Mouse (Mus musculus) forebrain, embryonic 11.5 days (tissue): ENCODE results near the gene Ccdc12. TPM values are rescaled to one million over a fixed set of nuclear protein-coding genes. Genes with fewer than 3 reads are reported as not detected.

Experiments
- ATAC-seq: fragments of 200-750 bp; cut with Nextera tagmentation; replicated peaks from 2 replicates; pipeline ENCODE4 v1.8.0; 2017; ENCODE audit warnings: moderate TSS enrichment; ENCODE audit not compliant: low FRiP score
- DNase-seq: peaks from one replicate; pipeline ENCODE4 v3.0.0-alpha.2; 2017; ENCODE audit warnings: low spot score
- H3K27ac ChIP-seq: fragments of 300-500 bp; sonication (generic); 2 replicates; pipeline ENCODE4 v1.5.1; 2014; ENCODE audit warnings: low read depth, low read length
- H3K27me3 ChIP-seq: fragments of 300-500 bp; sonication (generic); 2 replicates; pipeline ENCODE4 v1.6.1; 2014; ENCODE audit warnings: mild to moderate bottlenecking, low read length, mixed read lengths; ENCODE audit not compliant: control insufficient read depth, insufficient read depth
- H3K36me3 ChIP-seq: fragments of 300-500 bp; sonication (generic); 2 replicates; pipeline ENCODE4 v1.6.1; 2014; ENCODE audit warnings: mild to moderate bottlenecking, low read length, moderate library complexity, mixed read lengths; ENCODE audit not compliant: control insufficient read depth, insufficient read depth
- H3K4me1 ChIP-seq: fragments of 300-500 bp; sonication (generic); replicated peaks from 2 replicates; pipeline ENCODE4 v1.6.1; 2014; ENCODE audit warnings: low read length, mixed read lengths; ENCODE audit not compliant: control insufficient read depth, insufficient read depth
- H3K4me2 ChIP-seq: fragments of 300-500 bp; sonication (generic); 2 replicates; pipeline ENCODE4 v1.6.1; 2014; ENCODE audit warnings: low read depth, mild to moderate bottlenecking, low read length, moderate library complexity, mixed read lengths; ENCODE audit not compliant: severe bottlenecking
- H3K4me3 ChIP-seq: fragments of 300-500 bp; sonication (generic); 2 replicates; pipeline ENCODE4 v1.5.1; 2014; ENCODE audit warnings: low read depth, low read length
- H3K9ac ChIP-seq: fragments of 300-500 bp; sonication (generic); 2 replicates; pipeline ENCODE4 v1.6.1; 2014; ENCODE audit warnings: low read length
- H3K9me3 ChIP-seq: fragments of 300-500 bp; sonication (generic); 2 replicates; pipeline ENCODE4 v1.6.1; 2016; ENCODE audit warnings: low read length, mixed read lengths; ENCODE audit not compliant: control insufficient read depth
- WGBS: fragments of 180-500 bp; shearing (Covaris S2); extraction: QIAGEN DNeasy Blood & Tissue Kit; methylation state at CpG from one replicate; pipeline ENCODE4 v1.1.7; 2014; 5-methylcytosine and 5-hydroxymethylcytosine counted together
- polyA plus RNA-seq: library from polyadenylated mRNA; unstranded; fragments of >200 nt; fragmentation: Nextera tagmentation; extraction: Ambion mirVana; gene quantifications from 2 replicates; pipeline ENCODE4 v1.2.1, GENCODE M21; 2014

The Ccdc12 gene
- polyA plus RNA-seq, 1 experiment from 2014 or later: 149 TPM

GRCm38 (mm10) chr9:110638611-110639021, 17.7 kb upstream of the Ccdc12 start:
- 91% methylated on average over 10 of the region's 10 CpGs for WGBS
- no peaks in the 10 kb centered on the region for H3K9me3 ChIP-seq

GRCm38 (mm10) chr9:110641006-110641405, 15.3 kb upstream of the Ccdc12 start:
- no peaks in the 10 kb centered on the region for H3K27me3 ChIP-seq
- H3K36me3 ChIP-seq: no peaks in the 10 kb centered on the region
- H3K9me3 ChIP-seq: no peaks in the 10 kb centered on the region
- DNase-seq (no peak), ATAC-seq (no peak)
- H3K4me2 ChIP-seq: no peak overlapping the region
- H3K9ac ChIP-seq: no peak overlapping the region
- no peak overlapping the region for H3K4me3 ChIP-seq
- no peaks in the 10 kb centered on the region for H3K4me1 ChIP-seq
- H3K27ac ChIP-seq: no peak overlapping the region
- 87% methylated on average over 5 of the region's 5 CpGs for WGBS

More at GRCm38 (mm10) chr9:110638611-110639021, 17.7 kb upstream of the Ccdc12 start:
- no peak overlapping the region for H3K27ac ChIP-seq
- no peaks in the 10 kb centered on the region for H3K36me3 ChIP-seq
- no peak for ATAC-seq
- H3K9ac ChIP-seq: no peak overlapping the region
- no peak overlapping the region for H3K4me3 ChIP-seq
- H3K4me2 ChIP-seq: no peak overlapping the region
- H3K4me1 ChIP-seq: no peaks in the 10 kb centered on the region
- no peaks in the 10 kb centered on the region for H3K27me3 ChIP-seq
- no peak for DNase-seq

GRCm38 (mm10) chr9:110642812-110643524, 13.3 kb upstream of the Ccdc12 start:
- no peaks in the 10 kb centered on the region for H3K4me1 ChIP-seq
- H3K27ac ChIP-seq: no peak overlapping the region
- ATAC-seq (no peak), DNase-seq (no peak)
- H3K4me3 ChIP-seq: no peak overlapping the region
- H3K9ac ChIP-seq: no peak overlapping the region
- no peaks in the 10 kb centered on the region for H3K27me3 ChIP-seq
- H3K9me3 ChIP-seq: no peaks in the 10 kb centered on the region
- 59% methylated on average over 5 of the region's 5 CpGs for WGBS
- H3K4me2 ChIP-seq: no peak overlapping the region
- no peaks in the 10 kb centered on the region for H3K36me3 ChIP-seq

GRCm38 (mm10) chr9:110643787-110644186, 12.5 kb upstream of the Ccdc12 start:
- WGBS: 79% methylated on average over 9 of the region's 9 CpGs
- H3K27me3 ChIP-seq: no peaks in the 10 kb centered on the region
- H3K36me3 ChIP-seq: no peaks in the 10 kb centered on the region
- DNase-seq (no peak), ATAC-seq (no peak)
- H3K9me3 ChIP-seq: no peaks in the 10 kb centered on the region
- no peak overlapping the region for H3K9ac ChIP-seq
- H3K4me1 ChIP-seq: no peaks in the 10 kb centered on the region
- no peak overlapping the region for H3K4me2 ChIP-seq
- H3K27ac ChIP-seq: no peak overlapping the region
- no peak overlapping the region for H3K4me3 ChIP-seq

GRCm38 (mm10) chr9:110644295-110644694, 12.0 kb upstream of the Ccdc12 start:
- Histone ChIP-seq H3K27me3 (no peaks in the 10 kb centered on the region), H3K36me3 (no peaks in the 10 kb centered on the region), H3K27ac (no peak overlapping the region), H3K9ac (no peak overlapping the region), H3K4me2 (no peak overlapping the region), H3K9me3 (no peaks in the 10 kb centered on the region), H3K4me1 (no peaks in the 10 kb centered on the region), H3K4me3 (no peak overlapping the region)
- WGBS: 87% methylated on average over 10 of the region's 10 CpGs
- no peak for DNase-seq
- ATAC-seq: no peak

GRCm38 (mm10) chr9:110645219-110645618, 11.1 kb upstream of the Ccdc12 start:
- DNase-seq (no peak), ATAC-seq (no peak)
- H3K27ac ChIP-seq: no peak overlapping the region
- H3K36me3 ChIP-seq: no peaks in the 10 kb centered on the region
- no peaks in the 10 kb centered on the region for H3K9me3 ChIP-seq
- H3K4me1 ChIP-seq: peaks cover 2% of the 10 kb centered on the region; the same call in 1 of the 2 replicates
- WGBS: 89% methylated on average over 9 of the region's 9 CpGs
- H3K4me3 ChIP-seq: no peak overlapping the region
- H3K9ac ChIP-seq: no peak overlapping the region
- H3K4me2 ChIP-seq: no peak overlapping the region
- H3K27me3 ChIP-seq: no peaks in the 10 kb centered on the region

GRCm38 (mm10) chr9:110649775-110650174, 6.5 kb upstream of the Ccdc12 start:
- Histone ChIP-seq H3K9ac (no peak overlapping the region), H3K36me3 (no peaks in the 10 kb centered on the region), H3K4me1 (peaks cover 17% of the 10 kb centered on the region), H3K27me3 (peaks cover 7% of the 10 kb centered on the region; the same call in 1 of the 2 replicates), H3K4me2 (no peak overlapping the region), H3K9me3 (no peaks in the 10 kb centered on the region), H3K27ac (no peak overlapping the region; the same call in 1 of the 2 replicates), H3K4me3 (no peak overlapping the region)
- ATAC-seq (no peak), DNase-seq (no peak)

- ATAC-seq (no peak), DNase-seq (no peak)
- H3K36me3 ChIP-seq: no peaks in the 10 kb centered on the region
- no peak overlapping the region for H3K27ac ChIP-seq
- no peak overlapping the region for H3K4me3 ChIP-seq
- H3K27me3 ChIP-seq: peaks cover 7% of the 10 kb centered on the region; the same call in 1 of the 2 replicates
- WGBS: 44% methylated on average over 13 of the region's 13 CpGs
- H3K9ac ChIP-seq: no peak overlapping the region
- H3K4me2 ChIP-seq: no peak overlapping the region
- H3K4me1 ChIP-seq: peaks cover 26% of the 10 kb centered on the region
- no peaks in the 10 kb centered on the region for H3K9me3 ChIP-seq
Observed at GRCm38 (mm10) chr9:110651931-110652722, 4.2 kb upstream of the Ccdc12 start.
